Mouse (Mus musculus) erythroid progenitor cell, adult 5-6 weeks (primary cell): ENCODE data around the gene Hspb2. TPM values are rescaled to one million over a fixed set of nuclear protein-coding genes. Genes with fewer than 3 reads are reported as not detected.

Experiments used
- ATAC-seq: replicated peaks from 2 replicates; pipeline ENCODE4 v1.8.0; 2016; ENCODE audit warnings: moderate number of reproducible peaks, mild to moderate bottlenecking, moderate TSS enrichment, inconsistent platforms; ENCODE audit not compliant: poor library complexity, low FRiP score, severe bottlenecking
- total RNA-seq, 2 experiments: library from RNA; stranded (forward) in 1 of 2; stranded (reverse) in 1 of 2; fragments of 150-400 nt in 1 of 2; fragments of 186-747, 209-891 nt in 1 of 2; gene quantifications; 2 replicates each; pipeline versions ENCODE4 v1.2.3 to v1.2.4; 2015 to 2017; ENCODE audit warnings: low replicate concordance in 2 of 2

Hspb2 gene
- total RNA-seq, 2 experiments from 2014 or later: not detected

GRCm38 (mm10) chr9:50752784-50753615 lies 846 bp upstream of the Hspb2 start:
- ATAC-seq: no peak

DNA sequence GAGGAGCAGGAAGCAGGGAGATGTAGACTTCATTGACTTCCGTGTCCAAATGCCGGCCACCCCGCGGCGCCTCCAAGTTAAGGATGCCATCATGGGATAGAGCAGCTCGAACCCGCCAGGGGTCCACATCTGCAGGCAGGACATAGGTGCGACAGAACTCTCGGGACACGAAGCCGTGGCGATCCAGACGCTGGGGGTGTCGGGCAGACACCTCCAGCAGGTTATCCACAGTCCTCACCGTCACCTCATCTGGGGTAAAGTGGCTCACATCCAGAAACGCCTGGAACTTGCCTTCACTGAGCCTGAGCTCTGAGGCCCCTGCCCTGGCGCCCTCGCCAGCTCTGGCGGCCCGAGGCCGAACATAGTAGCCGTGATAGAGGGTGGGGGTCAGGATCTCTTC lies 831 bp downstream of the Hspb2 start, which contains the start of gene Cryab:
Cryab (plus strand) TSS at position 3 of the 400 bp plus-strand sequence.
- no peak for ATAC-seq

DNA sequence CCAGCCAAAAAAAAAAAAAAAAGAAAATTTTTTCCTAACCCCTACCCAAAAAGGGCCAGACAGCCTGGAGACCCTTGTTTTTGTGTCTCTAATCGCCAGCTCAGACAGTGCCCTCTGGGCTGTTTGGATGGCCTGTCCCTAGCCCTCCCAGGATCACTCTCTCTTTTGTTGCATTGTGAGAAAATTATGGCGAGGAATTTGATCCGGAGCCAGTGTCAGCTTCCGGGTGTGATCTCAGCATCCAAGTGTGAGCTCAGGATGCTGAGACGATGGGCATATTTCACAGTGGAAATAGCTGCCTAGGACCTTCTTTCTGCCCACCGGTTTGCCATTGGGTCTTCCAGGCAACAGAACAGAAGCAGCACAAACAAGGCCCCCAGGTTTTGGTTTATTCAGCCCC lies 1.4 kb downstream of the Hspb2 start:
- ATAC-seq: no peak

DNA sequence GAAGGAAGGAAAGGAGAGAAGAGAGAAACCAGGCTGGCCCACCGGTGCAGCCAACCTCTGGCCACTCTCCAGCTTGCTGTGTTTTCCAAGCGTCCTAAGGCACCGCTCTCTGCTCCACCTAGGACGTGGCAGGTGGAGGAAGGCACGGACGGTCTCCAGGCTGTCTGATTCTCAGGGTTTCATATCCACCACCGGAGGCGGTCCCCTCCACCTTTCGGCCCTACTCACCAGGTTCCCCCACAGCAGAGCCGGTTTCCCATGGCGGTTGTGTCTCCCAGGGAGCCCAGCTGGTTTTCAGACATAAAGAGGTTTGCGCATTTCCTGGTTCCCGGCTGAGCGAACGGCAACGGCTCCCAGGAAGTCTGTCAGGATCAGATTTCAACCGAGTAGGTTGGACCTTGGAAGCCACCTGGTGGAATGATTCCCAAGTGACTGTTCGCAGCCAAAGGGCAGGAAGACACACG lies 5.9 kb downstream of the Hspb2 start, which contains the start of gene 2310030G06Rik:
2310030G06Rik (minus strand) TSS at position 323 of the 464 bp plus-strand sequence.
- ATAC-seq: no peak

GRCm38 (mm10) chr9:50745806-50746205 lies 6.3 kb downstream of the Hspb2 start:
- ATAC-seq: no peak

- no peak for ATAC-seq
These were observed 9.4 kb downstream of the Hspb2 start for GRCm38 (mm10) chr9:50742744-50743143.

DNA sequence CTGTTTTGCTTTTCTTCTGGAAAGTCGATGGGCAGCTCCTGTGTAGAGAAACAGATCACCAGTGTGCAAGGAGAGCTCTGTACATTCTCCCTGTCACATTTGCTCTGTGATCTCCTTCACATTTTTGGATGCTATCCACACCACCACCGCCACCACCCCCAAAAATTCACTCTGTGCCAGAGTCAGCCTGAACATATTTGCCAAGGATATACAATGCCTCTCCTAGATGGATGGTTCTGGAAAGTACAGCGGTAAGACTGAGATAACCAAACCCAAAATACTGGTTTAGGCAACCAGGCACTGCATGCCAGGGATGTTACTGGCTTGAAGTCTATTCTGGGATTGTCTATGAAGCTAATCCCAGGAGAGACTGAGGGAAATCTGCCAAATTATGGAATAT lies 9.9 kb downstream of the Hspb2 start:
- ATAC-seq: no peak

GRCm38 (mm10) chr9:50740867-50741784 lies 11.0 kb downstream of the Hspb2 start:
- ATAC-seq: no peak

GRCm38 (mm10) chr9:50738914-50739870 lies 13.0 kb downstream of the Hspb2 start, which contains the start of gene Dixdc1:
Dixdc1 (minus strand) TSS chr9:50739517.
- peak; percentile 96 for ATAC-seq

DNA sequence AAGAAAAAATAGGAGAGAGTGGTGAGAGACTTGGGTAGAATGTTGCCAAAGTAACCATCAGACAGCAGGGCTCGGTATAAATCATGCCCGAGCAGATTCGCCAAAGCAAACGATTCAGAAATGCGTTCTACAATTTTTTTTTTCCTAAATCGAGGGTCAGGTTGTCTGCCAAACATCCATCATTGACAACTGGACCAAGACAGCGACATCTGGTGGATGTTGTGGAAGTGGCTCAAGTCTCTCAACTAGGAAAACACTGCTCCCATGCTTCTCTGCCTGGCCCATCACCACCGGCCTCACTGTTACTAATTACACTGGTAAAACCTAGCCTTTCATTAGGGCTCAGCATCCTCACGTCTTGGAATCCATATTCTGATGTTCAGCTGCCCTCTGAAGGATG lies 17.2 kb downstream of the Hspb2 start:
- no peak for ATAC-seq

DNA sequence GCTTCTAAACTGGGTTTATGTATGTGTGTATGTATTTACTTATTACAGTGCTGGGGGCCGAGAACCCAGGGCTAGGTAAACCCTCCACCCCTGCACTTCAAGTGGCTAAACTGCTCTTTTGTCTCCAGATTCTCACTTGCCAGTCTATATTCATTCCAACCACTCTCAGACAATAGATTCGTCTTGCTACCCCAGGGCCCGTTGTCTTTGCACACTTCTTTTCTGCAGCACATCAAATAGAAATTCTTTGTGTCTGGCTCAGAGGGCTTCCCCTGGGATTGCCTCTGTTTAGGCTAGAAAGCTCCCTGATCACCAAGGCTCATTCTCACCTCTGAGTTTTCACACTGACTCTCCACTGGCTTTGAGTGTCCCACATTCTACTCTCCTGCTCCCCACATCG lies 19.6 kb downstream of the Hspb2 start:
- no peak for ATAC-seq

DNA sequence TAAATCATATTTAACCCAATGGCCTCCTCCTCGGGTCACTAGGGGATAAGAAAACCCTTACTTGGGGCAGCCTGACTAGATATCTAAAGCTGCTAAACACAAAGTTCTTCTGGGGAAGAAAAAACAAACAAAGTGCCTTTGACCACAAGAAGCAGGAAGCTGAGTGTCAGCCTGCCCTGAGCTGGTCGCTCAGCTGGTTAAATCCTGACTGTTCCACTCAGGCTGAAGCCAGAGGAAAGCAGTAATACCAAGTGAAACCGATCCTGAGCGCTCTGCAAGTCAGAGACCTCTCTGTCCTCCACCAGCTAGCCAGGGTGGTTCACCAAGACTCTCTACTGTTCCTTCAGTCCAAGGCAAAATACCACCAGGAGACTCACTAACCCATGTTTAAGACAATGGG lies 22.6 kb downstream of the Hspb2 start:
- ATAC-seq: no peak

GRCm38 (mm10) chr9:50727925-50728651 lies 24.1 kb downstream of the Hspb2 start:
- no peak for ATAC-seq

DNA sequence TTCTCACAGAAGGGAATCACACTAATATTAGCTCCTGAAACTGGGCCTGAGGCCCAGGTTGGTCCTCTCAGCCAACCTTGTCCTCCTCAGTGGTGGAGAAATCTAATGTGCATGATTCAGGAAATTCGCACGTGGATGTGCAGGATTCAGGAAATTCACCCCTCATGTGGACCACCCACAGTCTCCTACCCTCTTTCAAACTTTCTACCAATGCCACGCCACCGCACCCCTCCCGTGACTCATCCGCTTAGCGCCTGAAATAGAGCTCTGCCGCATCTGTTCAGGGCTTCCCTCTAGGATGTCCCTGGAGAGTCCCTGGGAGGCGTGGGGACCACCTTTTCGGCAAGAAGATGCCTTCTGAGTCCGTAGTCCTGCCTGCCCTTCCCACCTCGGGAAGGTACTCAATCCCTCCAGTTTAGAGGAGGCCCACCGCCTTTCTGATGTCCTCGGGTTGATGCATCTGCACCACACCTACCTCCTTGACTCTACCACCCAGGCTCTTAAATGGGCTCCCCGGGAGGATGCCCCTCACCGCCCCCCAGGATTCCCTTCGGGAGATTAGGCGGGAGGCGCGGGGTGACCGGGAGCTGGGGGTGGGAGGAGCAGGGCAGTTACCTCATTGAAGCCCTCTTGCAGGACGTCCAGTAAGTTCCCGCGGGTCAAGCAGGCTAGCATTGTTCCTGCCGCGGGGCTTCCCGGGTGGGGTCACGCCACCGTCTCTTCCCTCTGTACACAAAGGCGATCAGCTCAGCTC lies 24.8 kb downstream of the Hspb2 start:
- ATAC-seq: no peak

DNA sequence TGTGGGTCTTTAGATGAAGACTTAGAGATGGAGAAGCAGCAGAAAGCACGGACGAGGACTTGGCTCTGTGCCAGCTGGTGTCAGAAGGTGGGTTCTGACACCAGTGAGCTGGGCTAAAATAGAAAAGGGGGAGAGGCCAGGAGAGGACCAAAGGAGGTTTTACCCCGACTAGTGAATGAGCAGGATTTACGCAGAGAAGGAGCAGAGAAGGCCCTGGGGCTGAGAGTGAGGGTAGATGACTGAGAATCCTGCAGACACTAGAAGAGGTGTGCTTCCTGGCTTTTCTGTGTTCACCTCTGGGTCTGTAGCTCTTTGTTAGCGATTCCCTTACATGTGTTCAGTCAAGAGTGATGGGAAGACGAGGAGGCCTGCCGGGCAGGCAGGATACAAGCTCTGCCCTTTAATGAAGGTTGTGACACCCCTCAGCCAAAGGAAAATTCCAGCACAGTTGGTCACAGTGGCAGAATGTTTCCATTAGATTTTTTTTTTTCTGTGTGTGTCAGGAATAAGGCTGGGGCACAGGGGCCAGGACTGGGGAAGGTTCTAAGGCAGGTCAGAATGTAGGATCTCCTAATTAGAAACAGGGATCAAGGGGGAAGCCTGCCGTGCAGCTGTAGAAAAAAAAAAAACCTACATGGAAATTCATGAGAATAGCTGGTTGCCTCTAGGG lies 26.1 kb downstream of the Hspb2 start:
- ATAC-seq: no peak

DNA sequence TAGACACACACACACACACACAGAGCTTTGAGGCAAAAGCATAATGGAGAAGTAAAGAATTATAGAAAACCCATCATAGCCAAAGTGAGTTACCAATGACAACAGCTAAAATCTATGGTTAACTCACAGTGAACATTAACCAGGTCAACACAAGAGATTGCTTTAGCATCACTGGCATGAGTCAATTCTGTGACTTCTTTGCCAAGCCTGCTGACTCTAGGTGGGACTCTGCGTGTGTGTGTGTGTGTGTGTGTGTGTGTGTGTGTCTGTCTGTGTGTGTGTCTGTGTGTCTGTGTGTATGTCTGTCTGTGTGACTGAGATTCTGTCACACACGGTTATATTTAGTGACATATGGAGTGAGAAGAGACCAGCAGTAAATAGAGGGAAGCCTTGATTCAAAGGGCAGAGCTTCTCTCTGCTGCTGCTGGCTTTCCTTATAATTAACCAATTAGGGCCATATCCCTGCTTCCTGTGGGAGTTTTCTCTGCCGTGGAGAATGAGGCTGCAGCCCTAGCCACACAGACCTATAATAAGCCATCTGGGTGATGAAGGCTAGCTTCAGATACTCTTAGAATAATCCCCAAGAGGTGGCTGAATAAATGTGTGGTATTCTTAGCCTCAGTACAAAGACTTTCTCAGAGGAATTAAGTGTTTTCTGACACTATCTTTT lies 27.4 kb downstream of the Hspb2 start:
- ATAC-seq: no peak

DNA sequence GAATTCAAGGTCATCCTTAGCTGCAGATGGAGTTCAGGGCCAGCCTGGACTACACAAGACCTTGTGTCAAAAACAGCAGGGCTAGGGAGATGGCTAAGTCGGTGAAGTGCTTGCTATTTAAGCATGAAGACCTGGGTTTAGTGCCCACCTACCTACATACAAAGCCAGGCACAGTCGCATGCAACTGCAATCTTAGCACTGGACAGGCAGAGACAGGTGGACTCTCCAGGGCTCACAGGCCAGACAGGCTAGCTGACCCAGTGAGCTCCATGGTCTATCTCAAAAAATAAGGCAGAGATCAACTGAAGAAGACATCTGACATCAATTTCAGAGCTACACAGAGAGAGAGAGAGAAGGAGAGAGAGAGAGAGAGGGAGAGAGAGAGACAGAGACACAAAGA lies 28.0 kb downstream of the Hspb2 start:
- ATAC-seq: no peak
